Mouse (Mus musculus) layer of hippocampus, adult 2 months (tissue): ENCODE data around the gene B3galt2. TPM values are rescaled to one million over a fixed set of nuclear protein-coding genes. Genes with fewer than 3 reads are reported as not detected.
"Not testable (repeated sequence)": the region's sequence is repeated elsewhere in the genome, so short reads cannot be mapped to it uniquely, and the experiment has no call there.

Experiments used
- DNase-seq, 2 experiments: peaks; one replicate each; pipeline ENCODE4 v3.0.0; 2022; ENCODE audit warnings: low spot score in 2 of 2
- H3K27ac ChIP-seq: fragments of 200-600 bp; 2 replicates; pipeline ENCODE4 v1.8.1; 2022
- H3K4me3 ChIP-seq: fragments of 200-600 bp; 2 replicates; pipeline ENCODE4 v1.8.1; 2022; ENCODE audit warnings: mild to moderate bottlenecking
- CTCF ChIP-seq: fragments of 200-600 bp; conservative IDR thresholded peaks from 2 replicates; pipeline ENCODE4 v1.8.1; 2022; ENCODE audit warnings: antibody characterized with exemption, mild to moderate bottlenecking, moderate library complexity
- total RNA-seq, 2 experiments: library from RNA; stranded (reverse); gene quantifications; 2 replicates each; pipeline ENCODE4 v1.2.3; 2021

Gene B3galt2
- total RNA-seq, 2 experiments from 2014 or later = 19.2 to 21.5 TPM

DNA sequence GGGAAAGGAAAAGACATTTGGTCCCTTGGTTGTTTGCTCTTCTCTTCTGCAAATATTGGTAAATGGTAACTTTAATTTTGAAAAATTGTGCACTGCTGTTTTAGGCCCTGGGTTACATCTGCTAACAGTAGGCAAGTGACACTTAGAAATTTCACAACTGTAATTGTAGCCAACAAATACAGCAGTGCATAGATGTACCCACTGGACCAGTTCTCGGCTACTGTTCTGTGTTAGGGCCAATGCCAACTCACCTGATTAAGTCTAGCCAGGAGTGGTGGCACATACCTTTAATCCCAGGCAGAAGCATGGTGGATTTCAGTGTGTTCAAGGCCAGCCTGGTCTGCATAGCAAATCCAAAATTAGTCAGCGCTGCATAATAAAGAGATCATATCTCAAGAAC lies 9.9 kb downstream of the B3galt2 start:
- no peak for DNase-seq
- TF ChIP-seq CTCF = no peak
- no peak overlapping the region for H3K27ac ChIP-seq
- no peak overlapping the region for H3K4me3 ChIP-seq

DNA sequence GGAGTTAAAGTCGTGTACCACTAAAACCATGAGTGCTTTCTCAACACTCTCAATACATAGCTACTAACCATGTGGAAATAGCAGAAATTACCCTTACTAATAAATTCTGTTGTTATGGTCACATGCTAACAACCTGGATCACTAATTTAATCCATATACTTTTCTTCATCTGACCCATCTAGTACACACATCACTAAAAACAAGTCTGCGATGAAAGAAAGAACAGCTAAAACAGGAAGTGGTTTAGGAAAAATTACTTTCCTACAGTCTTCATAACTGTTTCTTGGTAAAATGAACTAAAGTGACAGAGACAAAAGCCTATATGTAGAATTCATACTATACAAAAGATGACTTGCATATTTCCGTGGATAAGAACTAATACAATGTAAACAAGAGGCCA lies 13.2 kb downstream of the B3galt2 start:
- H3K27ac ChIP-seq = no peak overlapping the region
- DNase-seq = no peak
- no peak overlapping the region for H3K4me3 ChIP-seq
- no peak for TF ChIP-seq CTCF

DNA sequence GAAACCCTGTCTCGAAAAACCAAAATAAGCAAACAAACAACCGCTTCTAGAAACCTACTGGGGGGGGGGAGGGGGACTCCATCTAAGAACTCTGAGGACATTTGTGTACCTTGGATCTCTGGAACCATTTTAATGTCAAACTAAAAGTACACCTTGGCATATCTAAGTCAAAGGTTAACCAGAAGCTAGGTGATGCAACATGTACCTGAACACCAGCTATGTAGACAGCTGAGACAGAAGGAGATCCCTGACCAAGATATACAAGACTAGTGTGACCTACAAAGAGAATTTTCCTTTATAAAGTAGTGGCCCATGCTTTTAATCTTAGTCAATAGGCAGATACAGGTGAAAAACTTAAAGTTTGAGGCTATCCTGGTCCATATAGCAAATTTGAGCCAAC lies 22.7 kb downstream of the B3galt2 start:
- no peak overlapping the region for H3K4me3 ChIP-seq
- TF ChIP-seq CTCF = no peak

DNA sequence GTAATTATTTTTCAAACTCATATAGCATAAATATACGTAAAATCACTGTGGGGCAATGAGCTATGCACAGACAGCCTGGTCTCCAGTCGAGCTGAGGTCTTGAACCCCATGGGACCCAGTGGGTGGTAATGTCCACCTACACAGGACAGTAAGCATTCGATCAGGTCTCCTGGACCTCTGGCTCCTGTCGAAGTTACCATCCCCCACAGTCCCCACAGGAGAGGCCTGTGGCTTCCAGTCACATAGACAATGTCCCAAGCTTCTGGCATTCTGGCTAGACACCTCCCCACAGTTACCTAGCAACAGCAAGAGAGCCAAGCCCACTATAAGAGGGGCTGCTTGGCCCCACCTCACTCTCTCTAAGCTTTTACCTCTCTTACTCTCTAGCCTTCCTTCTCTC lies 24.3 kb downstream of the B3galt2 start:
- not testable (repeated sequence) for DNase-seq, H3K27ac ChIP-seq, H3K4me3 ChIP-seq

More for the DNA sequence above, 22.7 kb downstream of the B3galt2 start:
- no peak for DNase-seq
- H3K27ac ChIP-seq = no peak overlapping the region

DNA sequence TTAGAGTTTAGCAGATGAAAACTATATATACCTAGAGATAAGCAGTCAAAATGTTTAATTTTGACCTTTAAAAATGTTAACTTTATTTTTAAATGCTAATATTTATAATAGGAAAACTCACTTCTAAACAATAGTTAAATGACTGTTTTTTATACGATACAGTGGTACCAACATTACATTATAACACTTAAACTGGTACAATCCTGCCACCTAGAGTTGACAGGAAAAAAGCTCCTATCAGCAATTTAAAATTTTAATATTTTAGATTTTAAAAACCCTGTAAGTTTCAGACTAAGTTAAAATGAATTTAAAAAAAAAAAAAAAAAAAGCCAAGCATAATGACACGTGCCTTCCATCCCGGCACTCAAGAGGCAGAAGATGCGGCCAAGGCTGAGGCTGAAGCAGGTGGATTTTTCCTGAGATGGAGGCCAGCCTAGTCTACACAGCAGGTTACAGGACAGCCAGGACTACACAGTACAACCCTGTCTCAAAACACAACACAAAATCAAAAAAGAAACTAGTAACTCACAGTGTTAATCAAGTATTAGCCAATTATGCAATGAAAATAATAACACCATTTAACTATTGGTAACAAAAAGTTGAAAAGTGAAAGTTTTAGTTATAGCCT lies 35.4 kb downstream of the B3galt2 start:
- peak; percentile 77 for TF ChIP-seq CTCF
- H3K4me3 ChIP-seq = no peak overlapping the region
- DNase-seq = peak in 1 of 2 experiments; percentile 14
- H3K27ac ChIP-seq = no peak overlapping the region

GRCm38 (mm10) chr1:143681108-143681507 lies 40.6 kb downstream of the B3galt2 start:
- DNase-seq = no peak
- Histone ChIP-seq H3K4me3 (no peak overlapping the region), H3K27ac (no peak overlapping the region)
- TF ChIP-seq CTCF = no peak

- Histone ChIP-seq H3K4me3 (no peak overlapping the region), H3K27ac (no peak overlapping the region)
- no peak for DNase-seq
- no peak for TF ChIP-seq CTCF
These were observed 44.4 kb downstream of the B3galt2 start for GRCm38 (mm10) chr1:143684849-143685248.

GRCm38 (mm10) chr1:143701736-143702135 lies 61.3 kb downstream of the B3galt2 start:
- peak overlapping the region; percentile 91 for H3K27ac ChIP-seq
- TF ChIP-seq CTCF = no peak

DNA sequence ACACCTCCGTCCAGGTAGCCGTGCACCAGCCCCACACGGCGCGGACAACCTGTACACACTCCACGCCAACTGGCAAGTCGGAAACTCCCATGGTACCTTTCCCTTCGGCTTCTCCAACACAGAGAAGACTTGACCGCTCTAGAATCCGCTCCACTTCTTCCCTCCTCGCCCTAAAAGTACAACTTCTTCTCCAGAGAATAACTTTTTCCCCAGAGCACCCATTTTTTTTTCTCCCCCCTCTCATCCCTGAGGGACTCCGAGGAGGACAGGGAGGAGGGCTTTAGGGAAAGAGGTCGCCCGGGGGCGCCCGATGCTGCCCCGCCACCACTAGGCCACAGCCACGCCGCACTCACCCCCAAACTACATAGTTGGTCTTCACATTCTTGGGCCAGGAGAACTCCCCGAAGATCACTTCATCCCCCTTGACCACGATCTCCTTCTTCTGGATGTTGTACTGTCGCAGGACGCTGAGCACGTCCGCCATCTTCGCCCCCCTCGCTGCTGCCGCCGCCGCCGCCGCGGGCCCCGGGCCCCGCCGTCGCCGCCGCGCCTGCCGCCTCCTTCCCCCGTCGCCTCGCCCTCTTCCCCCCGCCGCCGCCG lies 61.8 kb downstream of the B3galt2 start:
- peak overlapping the region; percentile 96 for H3K4me3 ChIP-seq
- DNase-seq = peak; percentile 11 to 13
- H3K27ac ChIP-seq = peak overlapping the region; percentile 91
- no peak for TF ChIP-seq CTCF

More at GRCm38 (mm10) chr1:143701736-143702135, 61.3 kb downstream of the B3galt2 start:
- no peak for DNase-seq
- peak overlapping the region; percentile 96 for H3K4me3 ChIP-seq

GRCm38 (mm10) chr1:143702741-143703262 lies 62.3 kb downstream of the B3galt2 start, which contains the start of gene Cdc73:
Gene Cdc73 (minus strand): TSS chr1:143702893.
- TF ChIP-seq CTCF = peak; percentile 71
- H3K4me3 ChIP-seq = peak within 1 kb of the TSS; percentile 96

More at GRCm38 (mm10) chr1:143702741-143703262, 62.3 kb downstream of the B3galt2 start, which contains the start of gene Cdc73:
- peak within 1 kb of the TSS; percentile 91 for H3K27ac ChIP-seq
- DNase-seq = peak; percentile 86 to 92

Other genes starting within 250 kb of the B3galt2 start
- gene Cdc73, start 62.2 kb downstream of the B3galt2 start, total RNA-seq = 10 to 100 TPM; 74.4 to 75.1 TPM
- gene Glrx2, start 75.7 kb downstream of the B3galt2 start, total RNA-seq = 100 to 1,000 TPM; 107 to 122 TPM
- gene Trove2, start 136.4 kb downstream of the B3galt2 start, total RNA-seq = 10 to 100 TPM; 27.9 to 28.8 TPM
- gene Uchl5, start 136.6 kb downstream of the B3galt2 start, total RNA-seq = 10 to 100 TPM; 35.2 to 38.3 TPM